Mouse (Mus musculus): ENCODE results near the gene Bank1.

Bank1 gene

DNA sequence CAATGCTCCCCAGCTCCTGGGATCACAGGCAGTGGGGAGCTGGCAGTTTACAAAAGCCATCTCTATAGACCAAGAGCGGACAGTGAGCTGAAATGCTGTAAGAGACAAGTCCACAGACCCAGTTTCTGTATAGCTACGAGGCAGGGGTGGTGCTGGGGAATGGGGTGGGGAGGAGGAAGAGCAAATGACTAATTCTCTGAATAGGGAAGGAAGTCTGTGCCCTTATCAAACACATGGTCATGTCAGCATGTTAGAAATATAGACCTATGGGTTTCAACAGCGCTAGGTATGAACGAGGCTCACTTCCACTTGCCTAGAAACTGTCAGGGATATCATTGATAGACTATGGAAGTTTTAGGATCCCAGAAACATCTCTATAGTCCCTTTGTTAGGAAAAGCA, 73.0 kb downstream of the Bank1 start:
- DNase-seq (ENCODE audit: low read depth, low spot score), result no peak

DNA sequence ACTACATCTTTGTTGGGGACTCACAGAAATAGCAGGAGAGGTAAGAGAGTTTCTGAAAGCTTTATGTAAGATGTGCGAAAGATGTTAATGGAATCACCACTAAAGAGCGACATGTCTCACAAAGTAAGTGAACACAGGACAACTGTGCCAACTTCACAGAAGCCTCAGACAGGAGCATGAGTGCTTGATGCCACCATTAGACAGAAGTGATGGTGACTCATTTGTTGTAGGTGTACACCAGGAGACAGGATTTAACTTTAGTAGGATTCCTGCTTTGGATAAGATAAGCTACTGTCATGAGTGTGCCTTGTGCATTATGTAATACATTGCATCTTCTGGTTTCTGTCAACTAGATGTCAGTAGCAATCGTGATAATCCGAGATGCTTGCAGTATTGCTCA, 74.3 kb downstream of the Bank1 start:
- no peak for DNase-seq (ENCODE audit: low read depth, low spot score)

DNA sequence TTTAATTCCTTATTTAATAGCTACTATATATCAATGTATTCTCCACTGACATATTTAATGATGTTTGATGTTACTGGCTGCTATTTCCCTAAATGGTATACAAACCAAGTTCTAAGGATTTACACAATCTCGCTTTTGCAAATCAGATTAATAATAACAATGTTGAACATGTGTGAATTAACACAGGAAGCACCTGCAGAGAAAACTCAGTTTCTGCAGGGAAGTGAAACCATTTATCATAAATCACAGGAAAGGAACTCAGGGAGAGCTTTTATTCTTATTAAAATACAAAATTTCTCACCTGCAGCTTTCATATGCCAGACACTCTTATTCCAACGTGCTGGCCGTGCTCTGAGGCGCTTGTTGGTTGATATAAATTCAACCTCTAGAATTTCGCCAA, 78.5 kb downstream of the Bank1 start:
- no peak for DNase-seq (ENCODE audit: low read depth, low spot score)

DNA sequence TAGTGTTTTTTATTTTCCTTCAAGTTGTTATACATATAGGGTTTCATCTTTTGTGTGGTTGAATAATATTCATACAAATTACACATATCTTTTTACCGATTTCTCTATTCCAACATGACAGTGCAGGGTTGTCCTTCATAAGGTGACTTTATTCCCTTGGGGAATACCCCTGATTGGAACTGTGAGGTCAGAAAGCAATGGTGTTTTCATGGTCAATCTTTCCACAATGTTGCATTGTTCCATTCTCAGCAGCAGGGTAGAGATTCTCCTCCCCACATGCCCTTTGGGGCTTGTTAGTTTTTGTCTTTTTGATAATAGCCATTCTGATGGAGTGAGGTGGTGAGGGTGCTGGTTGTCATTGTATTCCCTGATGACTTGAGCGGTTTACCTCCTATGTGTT, 80.9 kb downstream of the Bank1 start:
- no peak for DNase-seq (ENCODE audit: low read depth, low spot score)

DNA sequence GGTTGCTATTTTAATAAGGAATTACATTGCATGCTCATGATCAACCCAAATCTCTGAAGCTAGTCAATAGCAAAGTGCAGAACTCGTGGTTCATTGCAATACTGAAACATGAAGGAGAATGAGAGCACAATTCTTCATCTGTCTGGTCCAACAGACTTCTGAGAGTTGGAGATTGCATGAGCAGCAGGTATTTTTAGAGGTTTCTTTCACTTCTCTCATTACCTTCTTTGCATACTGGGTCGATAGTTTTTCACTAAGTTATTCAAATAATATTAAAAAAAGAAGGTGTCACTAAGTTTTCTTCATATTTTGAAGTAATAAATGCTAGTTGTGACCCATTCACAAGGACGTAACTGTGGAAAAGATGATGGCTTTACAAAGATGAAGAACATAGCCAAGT, 87.1 kb downstream of the Bank1 start:
- DNase-seq (ENCODE audit: low read depth, low spot score), result no peak

DNA sequence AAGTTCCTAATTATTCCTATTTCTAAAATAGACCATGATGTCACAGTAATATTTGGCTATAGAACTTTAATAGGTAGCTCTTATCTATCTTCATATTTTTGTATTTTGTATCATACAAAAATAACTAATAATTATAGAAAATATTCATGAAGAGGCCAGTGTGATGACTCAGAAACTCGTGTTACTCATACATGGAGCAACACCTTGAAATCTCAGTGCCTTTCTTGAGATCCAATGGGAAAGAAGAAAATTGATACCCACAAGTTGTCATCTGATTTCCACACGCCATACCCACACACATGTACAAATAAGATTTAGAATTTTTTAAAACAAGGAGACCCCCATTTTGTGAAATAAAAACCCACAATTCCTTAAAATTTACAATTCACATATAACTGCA, 92.4 kb downstream of the Bank1 start:
- DNase-seq (ENCODE audit: low read depth, low spot score), result no peak

DNA sequence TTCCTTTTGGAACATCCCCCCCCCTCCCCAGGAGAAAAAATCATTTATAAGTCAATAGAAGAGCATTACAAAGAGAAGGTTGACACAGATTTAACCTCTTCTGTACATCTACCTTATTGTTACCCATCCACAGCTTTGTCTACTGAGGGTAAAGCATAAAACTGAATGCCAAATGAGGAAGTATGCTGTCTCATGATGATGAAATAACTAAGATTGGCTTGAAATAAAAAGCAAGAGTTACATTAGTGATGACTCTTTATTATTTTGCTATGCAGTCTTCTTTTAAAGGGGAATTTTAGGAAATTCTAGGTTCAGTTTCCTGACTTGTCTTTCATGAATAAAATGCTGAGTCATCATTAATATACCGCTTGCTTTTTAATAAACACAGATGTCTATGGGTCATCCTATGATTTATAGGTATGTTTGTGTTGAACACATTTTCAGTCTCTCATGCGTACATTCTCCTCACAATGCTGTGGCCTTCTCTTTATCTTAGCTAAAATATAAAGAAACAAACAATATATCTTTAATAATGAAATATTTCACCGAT, 95.2 kb downstream of the Bank1 start:
- DNase-seq (ENCODE audit: low read depth, low spot score), result no peak

DNA sequence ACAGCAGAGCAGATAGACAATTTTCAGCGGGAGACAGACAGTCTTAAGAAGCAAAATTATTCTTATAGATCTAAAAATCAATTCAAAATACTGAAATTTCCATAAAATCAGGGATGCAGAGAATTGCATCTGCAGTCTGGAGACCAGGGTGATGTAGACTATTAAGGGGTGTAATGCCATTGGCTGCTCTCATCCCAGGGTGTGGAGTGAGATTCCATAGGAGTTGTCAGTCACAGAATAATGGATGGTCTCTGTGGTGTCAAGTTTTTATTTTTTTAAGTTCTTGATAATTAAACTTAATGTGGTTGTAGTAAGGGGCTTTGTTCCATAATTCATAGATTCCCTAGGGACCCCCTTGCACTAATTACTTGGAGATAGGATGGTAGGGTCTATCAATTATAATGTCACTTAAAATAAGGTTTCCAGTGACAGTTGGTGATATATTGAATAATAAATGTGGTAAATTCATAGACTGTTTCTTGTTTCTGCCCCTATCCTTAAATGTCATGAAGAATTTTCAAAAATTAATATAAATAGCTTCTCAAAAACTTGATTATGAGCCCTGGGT, 136.1 kb downstream of the Bank1 start:
- DNase-seq (ENCODE audit: low read depth, low spot score), result no peak

DNA sequence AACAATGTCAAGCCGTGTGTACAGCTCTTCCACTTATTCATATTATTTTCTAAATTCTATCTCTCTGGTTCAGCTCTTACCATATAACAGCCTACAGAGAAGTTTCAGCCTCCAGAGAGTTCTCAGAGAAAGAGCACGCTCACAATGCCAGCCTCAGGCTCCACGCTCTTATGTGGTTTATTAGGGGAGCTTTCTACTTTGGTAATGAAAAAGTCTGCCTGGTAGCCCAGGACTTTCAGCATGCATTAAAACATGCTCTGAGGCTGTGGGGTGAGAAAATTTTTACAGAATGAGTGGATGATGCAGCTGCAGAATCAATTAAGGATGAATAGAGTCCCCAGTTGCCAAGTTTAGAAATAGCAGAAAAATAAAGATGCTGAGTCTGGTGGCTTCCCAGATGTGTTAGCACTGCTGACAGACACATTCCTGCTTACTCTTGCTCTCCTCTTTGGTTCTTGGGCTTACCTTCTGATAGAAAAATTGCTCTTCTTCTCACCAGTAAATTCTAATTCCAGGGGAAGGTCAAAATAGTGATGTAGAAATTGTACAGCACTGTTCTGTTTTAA, 139.2 kb downstream of the Bank1 start:
- DNase-seq (ENCODE audit: low read depth, low spot score), result no peak

DNA sequence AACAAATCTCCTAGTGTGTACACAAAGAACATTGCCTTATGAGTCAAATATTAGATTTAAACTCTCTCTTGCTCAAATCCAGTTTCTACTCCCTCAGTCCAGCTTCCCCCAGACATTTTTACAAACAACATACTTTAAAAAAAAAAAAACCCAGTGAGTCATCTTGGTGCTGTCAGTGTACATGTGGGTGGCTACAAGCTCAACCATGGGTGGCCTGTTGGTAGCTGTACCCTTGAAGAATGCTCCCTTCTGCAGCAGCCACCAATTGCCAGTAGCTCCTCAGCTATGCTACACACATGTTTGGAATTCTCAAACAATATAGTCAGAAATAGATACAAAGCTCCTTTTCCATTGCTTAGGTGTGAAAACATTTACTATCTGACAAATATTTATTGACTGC, 154.2 kb downstream of the Bank1 start:
- no peak for DNase-seq (ENCODE audit: low read depth, low spot score)

DNA sequence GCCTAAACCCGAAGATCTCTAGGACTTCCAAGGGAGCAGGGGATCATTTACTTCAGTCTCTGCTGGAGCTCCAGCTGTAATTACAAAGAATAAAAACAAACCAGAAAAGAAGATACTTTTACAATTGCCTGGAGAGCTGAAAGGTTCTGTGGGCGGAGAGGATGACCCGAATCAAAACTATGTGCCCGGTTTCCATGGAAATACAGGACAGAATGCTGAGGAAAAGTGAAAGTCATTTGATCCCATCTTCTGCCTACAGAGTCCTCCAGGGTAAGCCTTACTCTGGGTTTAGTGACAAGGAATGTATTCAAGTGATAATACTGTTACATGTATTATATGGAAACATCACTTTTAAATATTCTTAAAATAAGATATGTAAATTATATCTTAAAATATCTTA, 157.8 kb downstream of the Bank1 start:
- no peak for DNase-seq (ENCODE audit: low read depth, low spot score)

DNA sequence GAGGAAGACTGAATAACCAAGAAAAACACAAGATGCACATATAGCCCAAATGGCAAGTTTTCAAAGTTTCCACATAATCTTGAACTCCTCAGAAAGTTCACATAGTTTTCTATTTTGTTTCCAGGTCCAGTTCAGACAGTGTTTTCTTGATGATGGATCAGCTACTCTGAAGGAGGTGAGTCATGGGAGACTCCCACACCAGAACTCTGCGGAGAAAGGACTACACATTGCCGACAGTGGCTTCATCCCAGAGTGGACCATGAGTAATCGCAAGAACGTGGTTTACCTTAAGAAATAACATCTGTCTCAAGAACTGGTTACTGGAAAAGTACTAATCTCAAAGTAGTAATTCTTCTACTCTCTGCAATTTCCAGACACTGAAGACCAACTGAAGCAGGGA, 159.2 kb downstream of the Bank1 start:
- no peak for DNase-seq (ENCODE audit: low read depth, low spot score)

DNA sequence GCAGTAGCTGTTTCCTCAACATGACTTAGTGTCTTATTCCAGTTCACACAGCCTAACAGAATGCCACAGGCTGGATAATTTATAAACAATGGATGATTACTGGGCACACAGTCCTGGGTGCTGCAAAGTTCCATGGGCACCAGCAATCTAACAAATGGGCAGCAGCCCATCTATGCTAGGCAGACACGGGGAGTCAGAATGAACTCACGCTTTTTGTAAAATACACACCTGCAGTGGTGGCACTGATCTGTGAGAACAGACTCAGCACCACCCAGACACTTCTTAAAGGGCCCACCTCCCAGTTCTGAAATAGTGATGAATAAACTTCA, 159.9 kb downstream of the Bank1 start:
- DNase-seq (ENCODE audit: low read depth, low spot score), result no peak

DNA sequence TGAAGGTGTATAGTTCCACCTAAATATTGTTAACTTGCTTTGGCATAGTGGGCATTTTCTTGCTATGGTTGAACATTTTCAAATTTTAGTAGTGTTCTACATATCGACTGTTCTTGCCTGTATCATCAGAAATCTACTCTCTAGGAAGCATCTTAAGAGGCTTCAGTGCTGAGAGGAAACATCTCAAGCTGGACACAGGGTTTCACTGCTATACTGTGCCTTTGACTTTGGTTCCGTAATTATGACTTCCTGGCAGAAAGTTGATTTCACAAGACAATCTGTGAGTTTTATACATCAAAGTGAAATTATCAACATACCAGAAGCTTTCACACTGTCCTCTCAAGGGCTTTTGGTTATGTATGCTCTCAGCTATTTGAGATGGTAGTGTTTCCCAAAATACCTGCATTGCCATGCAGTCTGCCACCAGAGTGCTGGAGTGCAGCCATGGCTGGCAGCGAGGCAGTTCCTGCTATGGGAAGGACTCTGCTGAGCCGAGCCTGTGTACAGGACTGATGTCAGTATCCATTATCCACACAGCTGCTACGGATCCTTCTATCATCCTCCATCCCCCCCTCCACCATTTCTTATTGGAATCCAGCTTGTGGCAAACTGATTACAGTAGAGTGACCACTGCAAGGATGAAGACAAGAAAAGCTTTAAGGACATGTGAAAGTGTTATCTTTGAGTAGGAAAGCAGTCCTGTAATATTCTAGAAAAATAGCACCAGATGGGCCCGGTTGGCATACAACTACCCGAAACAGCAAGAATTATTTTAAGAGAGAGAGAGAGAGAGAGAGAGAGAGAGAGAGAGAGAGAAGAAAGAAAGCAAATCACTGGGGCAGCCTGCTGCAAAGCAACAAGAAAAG, 160.5 kb downstream of the Bank1 start:
- DNase-seq (ENCODE audit: low read depth, low spot score), result no peak

DNA sequence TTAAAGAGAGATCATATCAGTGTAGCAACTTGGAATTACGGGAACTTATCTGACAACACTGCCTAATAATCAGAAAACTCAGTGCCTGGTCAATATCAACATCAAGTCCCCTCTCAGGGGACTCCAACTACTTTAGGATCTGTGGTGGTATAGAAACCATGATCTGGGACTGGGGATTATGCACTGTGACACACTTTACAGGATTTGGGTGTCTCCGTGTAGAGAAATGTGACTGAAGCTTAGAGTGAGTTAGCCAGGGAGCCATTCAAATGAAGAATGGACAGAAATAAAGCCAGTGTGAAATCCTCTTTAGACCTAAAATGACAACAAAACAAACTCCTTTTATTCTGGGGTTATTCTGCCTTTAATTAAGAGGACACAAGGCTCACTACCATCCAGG, 167.8 kb downstream of the Bank1 start:
- DNase-seq (ENCODE audit: low read depth, low spot score), result no peak

DNA sequence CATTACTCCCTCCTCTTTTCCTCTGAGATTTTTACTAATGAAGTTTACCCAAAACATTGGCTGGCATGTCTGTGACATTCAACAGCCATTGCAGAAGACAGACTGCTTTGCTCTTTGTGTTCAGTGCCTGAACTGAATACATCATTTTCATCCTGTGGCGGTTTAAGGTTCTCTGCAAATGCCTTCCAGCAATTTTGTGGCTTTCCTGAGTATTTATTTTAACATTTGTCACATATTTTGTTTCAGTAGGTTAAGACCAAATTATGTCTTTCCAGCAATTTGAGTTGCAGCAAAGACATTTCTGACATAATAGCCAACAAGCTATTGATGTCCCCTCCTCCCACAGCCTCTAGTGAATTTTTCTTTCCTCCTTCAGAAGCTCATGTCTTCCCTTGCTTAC, 170.3 kb downstream of the Bank1 start:
- no peak for DNase-seq (ENCODE audit: low read depth, low spot score)

DNA sequence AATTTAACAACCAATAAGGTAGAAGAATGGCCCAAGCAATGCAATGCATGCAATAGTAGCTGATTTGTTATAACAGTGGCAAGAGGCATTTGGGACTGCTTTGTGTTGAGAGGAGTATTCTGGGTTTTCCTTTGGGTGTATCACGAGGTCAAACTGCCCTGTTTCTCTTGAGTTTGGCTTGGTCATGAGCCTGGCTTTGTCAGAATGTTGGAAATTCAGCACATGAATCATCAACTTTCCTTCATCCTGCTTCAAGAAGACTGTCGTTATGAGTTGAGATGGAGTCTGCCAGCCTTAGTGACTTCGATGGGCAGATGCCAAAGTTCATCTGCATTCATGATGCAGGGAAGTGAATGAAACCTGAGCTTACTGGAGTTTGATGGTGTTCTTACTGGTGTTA, 175.0 kb downstream of the Bank1 start:
- no peak for DNase-seq (ENCODE audit: low read depth, low spot score)

DNA sequence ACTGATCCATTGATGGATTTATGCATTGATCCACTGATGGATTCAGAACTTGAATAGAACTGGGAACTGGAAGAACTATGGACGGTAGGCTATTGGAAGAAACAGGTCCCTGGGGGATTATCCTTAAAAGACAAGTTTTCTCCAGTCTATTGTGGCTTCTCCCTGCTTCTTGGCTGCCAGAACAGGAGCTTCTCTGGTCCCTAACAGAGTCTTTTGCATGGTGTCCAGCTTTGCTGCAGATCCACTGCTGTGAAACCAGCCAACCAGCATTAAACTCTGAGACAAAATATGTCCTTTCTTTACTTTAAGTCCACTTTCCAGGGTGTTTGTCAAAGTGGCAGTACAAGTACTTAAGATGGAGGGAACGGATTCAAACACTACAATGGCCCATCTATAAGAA, 178.7 kb downstream of the Bank1 start:
- DNase-seq (ENCODE audit: low read depth, low spot score), result no peak

DNA sequence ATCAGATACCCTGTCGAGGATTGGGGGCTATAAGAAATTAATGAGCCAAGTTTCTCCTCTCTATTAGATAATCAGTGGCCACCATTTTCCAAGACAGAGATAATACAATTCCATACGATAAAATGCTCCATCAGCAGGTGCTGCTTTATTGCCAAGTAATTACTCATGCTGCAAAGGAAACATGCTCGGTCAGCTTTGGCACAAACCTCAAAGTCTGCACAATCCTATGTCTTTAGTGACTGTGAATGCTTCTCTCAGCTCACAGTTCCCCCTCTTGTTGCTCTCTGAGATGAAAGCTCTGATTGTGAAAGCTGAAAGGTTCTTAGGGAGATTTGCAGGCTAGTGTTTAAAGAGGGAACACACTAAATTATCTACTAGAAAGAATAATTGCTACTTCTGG, 193.9 kb downstream of the Bank1 start:
- DNase-seq (ENCODE audit: low read depth, low spot score), result no peak

DNA sequence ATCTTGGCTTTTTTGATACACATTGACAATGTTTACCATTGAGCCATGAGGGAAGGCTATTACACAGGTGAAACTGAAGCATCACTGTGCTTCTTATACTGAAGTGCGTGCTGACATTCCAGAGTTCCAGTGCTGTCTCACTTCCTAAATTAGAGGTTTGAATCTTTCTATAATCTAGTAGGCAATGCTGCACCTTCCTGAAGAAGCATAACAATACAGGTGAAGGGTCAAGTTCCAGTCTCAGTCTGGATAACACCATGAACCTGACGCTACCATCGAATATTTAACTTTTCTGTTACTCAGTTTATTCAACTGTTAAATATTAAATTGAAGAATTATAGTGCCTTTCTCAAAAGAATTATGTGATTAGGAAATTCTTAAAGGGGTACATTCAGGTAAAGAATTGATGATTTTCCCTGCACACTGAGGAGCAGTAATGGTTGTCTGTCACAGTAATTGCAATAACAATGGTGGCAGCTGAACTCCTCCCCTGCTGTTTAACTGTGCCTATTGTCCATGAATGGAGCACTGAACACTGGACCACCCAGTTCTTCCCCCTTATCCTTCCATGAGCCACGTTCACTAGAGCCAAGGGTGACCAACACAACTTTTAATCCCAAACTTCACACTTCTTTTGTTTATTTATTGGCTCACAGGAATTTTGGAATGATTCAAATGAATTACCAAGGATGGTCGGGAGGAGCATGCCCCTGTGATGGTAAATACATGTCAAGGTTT, 210.2 kb downstream of the Bank1 start:
- no peak for DNase-seq (ENCODE audit: low read depth, low spot score)

DNA sequence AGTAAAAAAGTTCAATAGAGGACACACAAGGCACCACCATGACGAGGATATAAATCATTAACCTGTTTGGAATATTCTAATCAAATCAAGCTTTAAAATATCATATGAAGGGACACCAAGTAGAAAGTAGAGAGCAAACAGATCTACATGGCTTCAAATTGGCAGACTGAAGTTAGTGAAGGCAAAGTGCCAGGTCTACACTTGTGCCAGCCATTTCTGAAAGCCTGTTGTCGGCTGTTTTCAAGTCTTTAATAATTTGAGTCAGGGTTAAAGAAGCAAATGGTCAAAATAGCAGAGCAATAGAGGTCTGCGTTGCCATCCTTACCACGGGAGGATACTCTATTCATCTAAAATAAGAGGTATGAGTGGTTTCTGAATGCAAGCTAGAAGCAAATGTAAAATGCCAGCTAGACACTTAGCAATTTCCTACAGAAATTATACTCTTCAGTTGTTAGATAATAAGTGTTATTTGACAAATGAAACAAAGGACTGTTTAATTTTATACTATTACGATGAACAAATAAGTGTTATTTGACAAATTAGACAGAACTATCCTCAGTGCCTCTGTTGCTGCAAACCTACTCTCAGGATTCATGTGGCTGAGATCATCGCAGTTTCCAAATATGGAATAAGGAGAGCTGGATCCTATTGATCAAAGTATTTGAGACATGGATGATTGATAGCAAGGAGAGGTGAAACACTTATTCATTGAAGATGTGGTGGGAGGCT, 216.3 kb downstream of the Bank1 start:
- no peak for DNase-seq (ENCODE audit: low read depth, low spot score)

DNA sequence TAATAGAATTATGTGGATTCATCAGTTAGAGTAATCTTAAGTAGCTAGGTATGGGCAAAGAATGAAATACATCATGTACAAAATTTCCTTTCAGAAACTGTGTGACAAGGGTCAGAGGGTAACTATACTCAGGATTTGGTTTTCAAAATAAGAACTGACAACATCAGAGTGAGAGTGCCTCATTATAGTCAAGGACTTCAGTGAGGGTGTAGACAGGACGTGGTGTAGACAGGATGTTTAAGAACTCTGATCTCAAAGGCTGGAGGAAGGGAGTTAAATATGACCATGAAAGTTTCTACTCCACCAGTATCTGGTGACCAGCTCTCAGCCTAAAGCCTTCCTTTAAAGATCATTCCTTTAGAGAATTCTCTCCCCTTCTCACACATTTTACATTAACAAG, 219.4 kb downstream of the Bank1 start:
- peak; percentile 46 for DNase-seq (ENCODE audit: low read depth, low spot score)
